Mouse (Mus musculus) adipocyte (in vitro differentiated cells): ENCODE measurements around the gene Plxdc2.

Experiments used
- DNase-seq: peaks from one replicate; pipeline ENCODE4 v3.0.0-alpha.2; 2016; ENCODE audit warnings: low spot score

The Plxdc2 gene

DNA sequence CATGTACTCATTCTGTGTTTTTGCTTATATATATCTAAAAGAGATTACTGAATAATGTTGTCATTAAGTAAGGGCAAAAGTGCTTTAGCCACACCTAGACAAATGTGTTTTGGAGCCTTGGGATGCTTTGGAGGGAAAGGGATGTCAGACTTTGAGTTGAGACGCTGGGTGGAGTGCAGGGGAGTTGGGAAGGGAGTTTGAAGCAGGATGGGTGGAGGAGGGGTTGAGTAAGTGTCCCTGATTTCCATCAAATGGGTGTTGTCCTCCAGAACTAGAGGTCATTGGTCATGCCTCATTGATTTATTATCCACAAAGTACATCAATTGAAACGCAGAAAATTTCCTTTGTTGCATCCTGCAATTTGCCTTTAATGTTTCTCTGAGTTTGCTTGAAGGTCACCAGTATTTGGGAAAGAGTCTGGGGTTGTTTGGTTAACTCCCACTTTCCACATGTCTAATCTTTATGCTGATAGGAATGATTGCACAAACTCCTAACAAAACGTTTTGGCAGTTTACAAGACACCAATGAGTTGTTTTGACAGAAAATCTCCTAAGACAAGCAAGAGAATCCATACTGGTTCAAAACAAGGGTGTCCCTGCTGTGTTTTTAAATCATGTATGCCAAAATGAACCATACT is 58.4 kb downstream of the Plxdc2 start:
- no peak for DNase-seq

- no peak for DNase-seq
These were observed 82.9 kb downstream of the Plxdc2 start for GRCm38 (mm10) chr2:16439030-16439429.

- DNase-seq = peak; percentile 4
These were observed 86.5 kb downstream of the Plxdc2 start for GRCm38 (mm10) chr2:16442643-16443042.

GRCm38 (mm10) chr2:16447936-16448335 is 91.8 kb downstream of the Plxdc2 start:
- DNase-seq = no peak

DNA sequence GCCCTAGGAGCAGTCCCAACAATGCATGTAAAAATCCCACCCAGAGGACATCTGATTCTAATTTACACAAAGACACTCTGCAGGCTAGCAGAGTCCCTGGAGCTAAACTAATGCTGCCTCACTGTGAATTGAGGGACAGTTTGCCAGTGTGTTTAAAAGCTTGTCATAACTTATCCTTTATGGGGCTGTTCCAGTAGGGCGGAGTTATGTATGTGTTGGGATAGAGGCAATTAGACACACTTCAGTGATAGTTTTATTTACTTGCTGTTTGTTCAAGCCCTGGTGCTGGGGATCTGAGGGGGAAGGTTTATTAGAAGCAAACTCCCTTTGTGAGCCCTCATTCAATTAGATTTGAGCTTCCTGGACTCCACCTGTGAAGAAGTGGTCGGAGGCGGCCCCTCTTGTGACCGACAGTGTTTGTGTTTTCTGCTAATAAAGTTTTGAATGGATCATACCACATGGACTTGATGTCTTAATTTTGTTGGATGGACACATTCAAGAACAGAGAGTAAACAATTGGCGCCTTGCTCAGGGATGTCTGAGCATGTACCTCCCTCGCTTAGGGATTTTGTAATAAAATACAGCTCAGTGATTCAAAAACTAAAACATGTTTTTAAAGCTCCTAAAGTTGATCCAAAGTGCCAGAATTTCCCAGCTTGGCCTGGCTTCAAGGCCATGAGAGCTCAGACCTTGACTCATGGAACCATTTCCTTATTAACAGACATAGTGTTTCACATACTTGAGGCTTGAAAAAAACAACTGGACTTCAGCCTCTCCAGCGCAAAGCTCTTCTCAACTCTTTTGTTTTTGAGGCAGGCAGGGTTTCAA is 94.9 kb downstream of the Plxdc2 start:
- DNase-seq = no peak

DNA sequence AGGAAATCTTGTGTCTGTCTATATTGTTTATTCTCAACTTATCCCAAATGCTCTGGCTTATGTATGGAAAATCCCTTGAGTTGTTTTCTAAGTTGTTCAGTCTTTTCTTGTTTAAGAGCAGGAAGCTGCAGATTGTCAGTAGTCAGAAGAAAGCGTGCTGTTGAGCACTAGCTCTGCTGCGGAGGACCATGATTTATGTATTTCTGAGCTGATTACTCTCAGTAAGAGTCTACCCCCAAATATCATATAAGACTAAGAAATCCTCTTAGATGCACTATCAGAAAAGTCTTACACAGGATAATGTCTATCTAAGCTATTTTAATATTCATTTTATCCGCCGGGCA is 95.5 kb downstream of the Plxdc2 start:
- DNase-seq = no peak

GRCm38 (mm10) chr2:16452080-16452479 is 96.0 kb downstream of the Plxdc2 start:
- no peak for DNase-seq

- DNase-seq = no peak
These were observed 100.2 kb downstream of the Plxdc2 start for GRCm38 (mm10) chr2:16456264-16456780.

DNA sequence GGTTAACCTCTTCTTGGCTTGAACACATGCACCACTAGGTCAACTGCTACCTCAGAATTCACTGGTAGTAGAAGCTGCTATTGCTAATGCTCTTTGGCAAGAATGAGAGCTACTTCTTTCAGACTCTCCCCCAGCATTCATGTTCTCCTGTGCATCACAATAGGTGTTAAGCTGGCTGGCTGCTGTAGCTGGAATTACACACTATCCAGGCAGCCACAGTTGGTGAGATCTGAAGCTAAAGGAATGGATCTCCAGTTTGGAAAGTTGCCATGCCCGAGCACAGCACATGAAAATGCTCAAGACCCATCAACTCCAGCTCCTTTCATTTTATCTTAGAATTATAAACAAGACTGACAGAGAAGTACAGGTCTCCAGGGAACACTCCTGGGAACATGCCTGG is 103.4 kb downstream of the Plxdc2 start:
- no peak for DNase-seq

DNA sequence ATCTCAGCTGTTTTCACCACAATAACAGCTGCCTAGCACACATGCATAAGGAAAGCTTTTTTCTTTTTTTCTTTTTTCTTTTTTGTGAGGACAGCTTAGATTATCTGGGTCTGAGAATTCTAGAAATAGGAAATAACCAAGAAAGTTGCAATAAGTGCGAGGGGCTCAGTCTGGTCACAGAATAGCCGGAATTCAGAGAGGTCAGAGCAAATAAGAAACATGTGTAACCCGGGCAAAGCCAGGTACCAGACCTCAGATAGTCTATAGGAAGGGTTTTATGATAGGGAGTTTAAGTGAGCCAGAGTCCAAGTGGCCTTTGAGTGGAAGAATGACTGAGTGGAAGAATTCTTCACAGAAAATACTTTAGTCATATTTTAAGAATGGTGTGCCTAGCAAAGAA is 114.0 kb downstream of the Plxdc2 start:
- no peak for DNase-seq

- DNase-seq = no peak
These were observed 127.8 kb downstream of the Plxdc2 start for GRCm38 (mm10) chr2:16483943-16484342.

- no peak for DNase-seq
These were observed 129.9 kb downstream of the Plxdc2 start for GRCm38 (mm10) chr2:16485970-16486369.

DNA sequence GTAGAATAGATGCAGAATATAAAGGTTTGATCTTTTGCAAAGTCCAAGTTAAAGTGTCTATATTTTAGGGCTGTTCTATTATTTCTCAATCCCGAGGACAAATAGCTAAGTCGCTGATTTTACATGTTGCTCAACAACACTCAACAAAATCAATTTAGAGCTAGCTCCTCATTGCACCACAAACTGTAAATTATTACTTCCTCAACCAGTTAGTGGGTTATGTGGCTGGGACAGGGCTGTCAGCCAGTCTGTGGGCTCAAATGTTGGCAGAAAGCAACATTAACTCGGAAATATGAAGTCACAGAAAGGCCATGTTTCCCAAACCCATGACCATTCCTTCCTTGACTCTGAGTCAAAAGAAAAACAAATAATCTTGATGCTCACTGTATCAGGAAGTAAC is 135.1 kb downstream of the Plxdc2 start:
- DNase-seq = no peak

GRCm38 (mm10) chr2:16502843-16503242 is 146.7 kb downstream of the Plxdc2 start:
- DNase-seq = no peak

DNA sequence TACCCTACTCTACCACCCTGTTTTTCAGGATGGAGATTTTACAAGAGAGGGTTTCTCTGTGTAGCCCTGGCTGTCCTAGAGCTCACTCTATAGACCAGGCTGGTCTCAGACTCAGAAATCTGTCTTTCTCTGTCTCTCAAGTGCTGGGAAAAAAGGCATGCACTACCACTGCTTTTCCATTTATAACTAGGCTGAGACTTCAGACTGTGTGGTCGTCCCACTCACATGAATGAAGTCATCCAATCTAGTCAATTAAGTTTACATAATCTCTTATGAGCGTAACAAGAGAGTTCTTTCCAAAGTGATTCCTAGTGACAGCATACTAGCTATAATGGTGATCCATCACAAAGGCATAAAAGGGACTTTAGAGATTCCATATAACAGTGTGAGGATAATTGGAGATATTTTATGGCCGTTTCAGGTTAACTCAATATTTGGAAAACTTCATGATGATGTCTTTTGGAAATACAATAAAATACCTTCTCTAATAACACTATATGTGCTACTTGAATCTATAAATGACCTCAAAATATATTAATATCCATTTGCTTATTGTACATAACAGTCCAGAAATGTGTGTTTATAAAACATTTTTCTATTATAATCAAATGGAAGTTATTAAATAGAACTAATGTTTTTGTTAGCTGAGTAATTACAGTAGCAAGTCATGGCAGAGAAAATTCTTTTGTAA is 151.6 kb downstream of the Plxdc2 start:
- DNase-seq = no peak

- DNase-seq = no peak
These were observed 162.0 kb downstream of the Plxdc2 start for GRCm38 (mm10) chr2:16518148-16518547.

GRCm38 (mm10) chr2:16523427-16523826 is 167.3 kb downstream of the Plxdc2 start:
- no peak for DNase-seq

GRCm38 (mm10) chr2:16532244-16532643 is 176.1 kb downstream of the Plxdc2 start:
- DNase-seq = no peak

- no peak for DNase-seq
These were observed 178.5 kb downstream of the Plxdc2 start for GRCm38 (mm10) chr2:16534566-16534965.

DNA sequence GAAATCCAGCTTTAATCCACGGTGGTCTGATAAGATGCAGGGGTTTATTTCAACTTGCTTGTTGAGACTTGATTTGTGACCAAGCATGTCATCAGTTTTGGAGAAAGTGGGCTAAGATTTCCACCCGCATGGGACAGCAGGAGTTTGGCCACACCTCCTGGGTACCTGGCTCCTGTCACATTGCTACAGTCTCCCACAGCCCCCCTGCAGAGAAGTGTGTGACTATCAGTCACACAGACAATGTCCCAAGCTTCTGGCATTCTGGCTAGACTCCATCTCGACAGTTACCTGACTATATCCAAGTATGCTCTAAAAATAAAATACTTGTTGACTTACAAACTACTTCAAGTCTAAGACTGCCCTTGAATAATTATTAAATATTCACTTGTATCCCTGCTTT is 185.1 kb downstream of the Plxdc2 start:
- no peak for DNase-seq

- no peak for DNase-seq
These were observed 189.1 kb downstream of the Plxdc2 start for GRCm38 (mm10) chr2:16545207-16545606.

DNA sequence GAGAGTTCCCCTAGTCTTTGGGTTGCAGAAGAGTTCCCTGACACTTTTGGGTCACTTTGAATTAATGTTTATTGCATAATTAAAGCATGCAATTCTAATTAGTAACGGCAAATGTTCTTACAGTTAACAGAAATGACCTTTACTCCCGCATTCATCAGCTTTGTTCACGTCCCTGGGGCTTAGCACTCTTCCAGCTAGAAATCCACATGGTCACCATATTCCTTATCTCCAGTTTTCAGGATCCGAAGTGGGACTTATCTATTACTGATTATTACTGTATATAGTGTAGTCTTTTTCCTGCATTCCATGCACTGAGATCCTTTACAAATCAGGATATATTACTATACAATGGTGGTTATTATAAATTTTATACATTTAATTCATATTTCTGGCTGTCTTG is 203.2 kb downstream of the Plxdc2 start:
- no peak for DNase-seq

GRCm38 (mm10) chr2:16568263-16568662 is 212.2 kb downstream of the Plxdc2 start:
- DNase-seq = no peak
